Mouse (Mus musculus) urinary bladder, adult 18-20 months (tissue): ENCODE results near the gene Ndufb7.
A peak's percentile ranks its signal among the peaks of the same experiment; 100 is the strongest.
"Not testable (repeated sequence)": the region's sequence is repeated elsewhere in the genome, so short reads cannot be mapped to it uniquely, and the experiment has no call there.

ENCODE experiments used
- DNase-seq, 2 experiments: peaks; one replicate each; pipeline ENCODE4 v3.0.0; 2022; ENCODE audit warnings: low spot score in 2 of 2, mixed read lengths in 2 of 2

Ndufb7 gene

DNA sequence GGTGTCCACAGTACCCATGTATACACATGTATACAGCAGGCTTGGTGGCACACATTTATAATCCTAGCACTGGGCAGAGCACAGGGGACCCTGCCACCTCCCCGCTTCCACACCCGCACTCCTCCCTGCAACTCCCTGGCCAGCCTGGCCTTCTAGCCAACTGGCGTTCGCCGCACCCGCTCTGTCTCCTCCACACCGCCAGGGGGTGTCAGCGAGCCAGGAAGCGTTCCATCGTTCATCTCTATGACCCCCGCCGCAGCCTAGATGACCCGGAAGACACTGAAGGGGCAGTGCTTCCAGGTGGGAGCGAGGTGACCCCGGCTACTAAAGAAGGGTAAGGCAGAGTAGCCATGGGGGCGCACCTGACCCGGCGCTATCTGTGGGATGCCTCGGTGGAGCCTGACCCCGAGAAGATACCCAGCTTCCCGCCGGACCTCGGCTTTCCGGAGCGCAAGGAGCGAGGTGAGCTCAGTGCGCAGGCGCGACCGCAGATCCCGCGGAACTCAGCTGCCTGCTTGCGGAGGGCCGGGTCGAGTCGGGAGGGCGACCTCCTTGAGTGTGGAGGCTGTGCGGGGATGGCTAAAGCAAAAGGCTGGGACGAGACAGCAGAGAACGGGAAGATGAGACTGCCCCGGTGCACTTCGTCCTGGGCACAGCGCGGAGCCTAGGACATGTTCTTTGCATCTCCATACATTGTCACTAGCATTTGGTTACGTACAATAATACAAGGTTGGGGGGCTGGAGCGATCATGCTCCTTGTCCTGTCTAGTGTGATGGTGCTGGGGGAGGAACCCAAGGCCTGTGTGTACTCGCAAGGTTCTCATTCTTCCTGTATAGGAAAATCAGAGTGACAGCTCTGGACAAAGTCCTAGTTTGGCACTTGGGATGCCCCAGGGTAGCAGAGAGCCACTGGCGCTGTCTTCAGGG, at the start of gene Ndufb7:
Gene Ndufb7 (plus strand): TSS at position 203 of the 927 bp plus-strand sequence.
- peak; percentile 93 to 97 for DNase-seq

GRCm38 (mm10) chr8:83520432-83520831, 46.0 kb upstream of the Ndufb7 start:
- no peak for DNase-seq

DNA sequence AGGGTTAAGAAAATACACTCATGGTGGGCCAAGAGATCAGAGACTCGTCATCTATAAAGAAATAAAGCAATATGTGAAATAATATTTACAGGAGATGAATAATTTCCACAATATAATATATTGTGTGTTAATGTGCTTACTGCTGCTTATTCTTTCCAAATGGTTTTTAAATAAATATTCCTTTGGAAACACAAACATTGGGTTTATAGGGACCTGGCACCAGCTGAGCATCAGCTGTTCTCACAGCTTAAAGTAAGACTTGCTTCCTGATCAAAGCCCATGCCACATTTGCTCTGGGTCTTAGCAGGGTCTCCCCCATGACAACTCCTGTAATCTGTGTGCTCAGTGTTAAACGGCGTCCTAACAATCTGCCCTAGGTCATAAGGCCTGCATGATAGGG, 45.6 kb upstream of the Ndufb7 start:
- not testable (repeated sequence) for DNase-seq

GRCm38 (mm10) chr8:83521310-83521709, 45.2 kb upstream of the Ndufb7 start:
- DNase-seq: no peak

- no peak for DNase-seq
Measured at GRCm38 (mm10) chr8:83534802-83535201, 31.7 kb upstream of the Ndufb7 start.

DNA sequence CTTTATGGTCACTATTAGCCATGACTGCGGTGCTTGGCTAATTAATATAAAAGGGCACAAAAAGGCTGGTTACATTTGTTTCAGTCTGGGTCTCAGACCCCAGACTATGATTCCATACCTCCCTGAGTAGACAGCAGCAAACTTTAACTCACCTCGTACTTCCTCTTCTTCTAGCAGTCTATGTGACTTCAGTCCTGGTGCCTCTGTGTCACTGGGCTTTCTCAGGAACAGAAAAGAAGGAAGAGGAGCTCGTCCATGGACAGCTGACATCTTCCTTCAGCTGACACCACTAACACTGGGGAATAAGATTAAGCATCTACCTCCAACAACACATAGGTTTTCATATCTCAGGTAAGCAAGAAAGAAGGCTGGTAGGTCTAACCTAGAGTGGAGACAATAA, 30.7 kb upstream of the Ndufb7 start, which contains the start of gene Olfr370:
Gene Olfr370 (plus strand): TSS at position 45 of the 400 bp plus-strand sequence.
- DNase-seq: no peak

- DNase-seq: no peak
Measured at GRCm38 (mm10) chr8:83562669-83563068, 3.8 kb upstream of the Ndufb7 start.

DNA sequence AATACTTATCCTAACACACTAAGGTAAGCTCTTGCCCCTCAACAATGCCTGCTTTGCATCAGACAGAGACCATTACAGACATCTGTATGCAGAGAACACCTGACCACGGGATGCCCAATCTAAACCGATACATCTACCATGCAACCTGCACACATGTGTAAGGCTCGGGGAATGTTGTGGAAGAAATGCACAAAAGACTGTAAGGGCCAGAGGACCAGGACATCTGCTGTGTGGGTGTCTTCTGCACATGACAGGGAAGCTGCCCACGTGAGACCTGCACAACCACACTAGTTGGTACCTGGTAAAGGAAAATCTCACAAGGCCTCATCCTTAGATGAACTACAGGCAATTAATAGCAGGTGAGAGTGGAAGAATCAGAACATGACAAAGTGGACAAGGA, 3.2 kb upstream of the Ndufb7 start:
- DNase-seq: no peak

GRCm38 (mm10) chr8:83565731-83566375, 618 bp upstream of the Ndufb7 start:
- no peak for DNase-seq

DNA sequence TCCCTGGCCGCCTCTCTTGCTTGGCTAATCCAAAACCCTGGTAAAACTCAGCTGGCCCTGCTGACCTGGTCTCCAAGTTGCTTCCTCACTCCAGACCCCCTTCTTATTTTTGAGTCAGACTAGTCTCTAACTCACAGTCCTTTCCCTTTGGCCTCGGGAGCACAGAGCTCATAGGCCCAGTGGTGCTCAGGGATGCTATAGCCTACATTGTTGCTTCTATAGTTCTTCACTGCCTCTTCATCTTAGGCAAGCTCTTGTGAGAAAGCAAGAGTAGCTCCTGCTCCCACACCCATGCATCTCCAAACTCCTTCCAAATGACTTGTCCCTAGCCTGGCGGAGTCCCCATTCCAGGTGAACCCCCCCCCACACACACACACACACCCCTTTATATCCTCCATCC, 1.2 kb downstream of the Ndufb7 start:
- no peak for DNase-seq

- DNase-seq: no peak
Measured at GRCm38 (mm10) chr8:83568128-83568527, 1.7 kb downstream of the Ndufb7 start.

GRCm38 (mm10) chr8:83568755-83569154, 2.3 kb downstream of the Ndufb7 start:
- DNase-seq: no peak

GRCm38 (mm10) chr8:83569165-83569564, 2.7 kb downstream of the Ndufb7 start:
- no peak for DNase-seq

GRCm38 (mm10) chr8:83570272-83571000, 4.0 kb downstream of the Ndufb7 start:
- no peak for DNase-seq

GRCm38 (mm10) chr8:83571001-83571340, 4.5 kb downstream of the Ndufb7 start:
- not testable (repeated sequence) for DNase-seq

DNA sequence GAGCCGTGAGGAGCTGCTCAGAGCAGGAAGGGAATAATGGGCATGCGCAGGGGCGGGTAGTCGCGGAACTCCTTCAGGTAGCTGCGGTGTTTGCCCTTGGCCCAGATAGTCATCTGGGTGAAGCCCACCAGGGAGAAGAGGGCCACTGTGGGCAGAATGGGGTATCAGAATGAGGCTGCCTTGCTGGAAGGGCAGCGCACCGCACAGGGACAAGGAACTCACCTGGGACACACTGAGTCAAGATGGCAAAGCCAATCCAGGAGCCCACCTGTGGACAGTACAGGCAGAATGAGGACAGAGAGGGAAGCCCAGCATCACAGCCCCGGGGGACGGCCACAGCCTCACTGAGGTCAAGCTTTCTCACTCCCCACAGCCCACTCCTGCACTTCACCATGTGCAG, 5.3 kb downstream of the Ndufb7 start:
- no peak for DNase-seq

DNA sequence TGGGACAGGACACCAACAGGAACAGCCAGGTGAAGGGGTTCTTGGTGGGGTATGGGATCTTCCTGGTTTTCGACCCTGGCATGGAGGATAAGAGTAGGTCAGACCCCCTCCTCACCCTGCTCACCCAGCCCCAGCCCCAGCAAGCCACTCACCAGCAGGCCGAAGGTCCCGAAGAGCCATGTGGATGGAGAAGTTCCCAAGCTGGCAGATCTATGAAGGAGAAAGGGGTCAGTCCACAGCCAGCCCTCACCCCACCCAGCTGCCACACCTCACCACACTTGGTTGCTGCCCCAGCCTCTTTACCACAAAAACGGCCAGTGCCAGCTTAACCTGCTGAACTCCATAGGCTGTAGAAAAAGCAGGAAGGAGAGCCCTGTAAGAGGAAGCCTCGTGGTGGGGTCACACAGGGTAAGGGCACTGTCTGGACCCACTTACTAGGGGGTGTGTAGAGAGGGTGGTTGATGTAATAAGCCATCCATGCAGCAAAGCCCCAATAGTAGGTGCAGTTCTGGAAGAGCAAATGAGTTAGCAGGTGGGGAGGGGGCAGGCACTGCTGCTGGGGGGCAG, 5.9 kb downstream of the Ndufb7 start:
- no peak for DNase-seq

- peak in 1 of 2 experiments; percentile 8 for DNase-seq
Measured at GRCm38 (mm10) chr8:83573140-83573875, 6.8 kb downstream of the Ndufb7 start.

DNA sequence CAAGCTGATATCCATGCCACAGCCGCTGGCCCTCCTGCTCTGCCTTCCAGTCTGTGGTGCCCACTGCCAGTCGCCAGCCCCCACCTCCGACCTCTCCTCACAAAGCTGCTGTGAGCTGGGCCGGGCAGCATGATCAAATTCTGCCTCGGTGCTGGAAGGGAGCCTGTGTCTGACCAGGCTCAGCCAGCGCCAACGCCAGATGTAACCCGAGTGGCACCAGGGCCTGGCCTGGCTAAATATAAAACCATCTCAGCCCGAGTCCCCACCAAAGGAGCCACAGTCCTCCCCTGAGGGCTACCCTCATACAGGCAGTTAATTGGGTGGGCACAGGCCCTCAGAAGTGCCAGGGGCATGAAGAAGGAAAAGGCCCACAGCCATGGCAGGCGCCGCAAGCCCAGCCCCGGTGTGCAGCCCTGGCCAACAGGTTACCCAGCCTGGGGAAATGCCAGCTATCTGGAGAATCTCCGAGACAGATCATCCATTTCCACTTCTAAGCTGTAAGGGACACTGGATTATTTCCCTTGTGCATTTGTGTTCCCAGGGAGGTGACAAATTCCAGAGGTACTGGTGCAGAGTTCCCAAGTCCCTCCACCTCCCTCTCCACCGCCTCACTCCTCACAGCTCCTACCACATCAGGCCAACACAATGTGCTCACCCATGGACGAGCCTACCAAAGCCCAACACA, 8.3 kb downstream of the Ndufb7 start:
- DNase-seq: no peak
